Mouse (Mus musculus): ENCODE measurements around the gene Gm10801. TPM values are rescaled to one million over a fixed set of nuclear protein-coding genes. Genes with fewer than 3 reads are reported as not detected.
"Not testable (repeated sequence)": the region's sequence is repeated elsewhere in the genome, so short reads cannot be mapped to it uniquely, and the experiment has no call there.

The Gm10801 gene
- not detected for total RNA-seq (2021)
- long read RNA-seq, experiment 1: 0 reads
- long read RNA-seq, experiment 2: 0 reads

DNA sequence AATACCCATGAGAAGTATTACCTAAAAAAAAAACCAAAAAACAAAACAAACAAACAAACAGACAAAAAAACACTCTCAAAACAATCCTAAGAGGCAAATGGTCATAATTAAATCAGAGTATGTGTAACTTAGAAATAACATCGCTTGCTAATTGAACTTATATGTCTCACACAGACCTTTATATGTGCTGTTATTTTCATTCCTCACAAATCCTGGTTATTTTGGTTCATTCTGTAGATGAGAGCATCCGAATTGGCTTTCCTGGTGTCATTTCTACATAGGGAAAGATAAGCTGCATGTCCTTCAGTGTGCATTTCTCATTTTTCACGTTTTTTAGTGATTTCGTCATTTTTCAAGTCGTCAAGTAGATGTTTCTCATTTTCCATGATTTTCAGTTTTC, at the start of gene Gm10801:
Gm10801 (plus strand) TSS at position 301 of the 400 bp plus-strand sequence.
- DNase-seq: not testable (repeated sequence)

DNA sequence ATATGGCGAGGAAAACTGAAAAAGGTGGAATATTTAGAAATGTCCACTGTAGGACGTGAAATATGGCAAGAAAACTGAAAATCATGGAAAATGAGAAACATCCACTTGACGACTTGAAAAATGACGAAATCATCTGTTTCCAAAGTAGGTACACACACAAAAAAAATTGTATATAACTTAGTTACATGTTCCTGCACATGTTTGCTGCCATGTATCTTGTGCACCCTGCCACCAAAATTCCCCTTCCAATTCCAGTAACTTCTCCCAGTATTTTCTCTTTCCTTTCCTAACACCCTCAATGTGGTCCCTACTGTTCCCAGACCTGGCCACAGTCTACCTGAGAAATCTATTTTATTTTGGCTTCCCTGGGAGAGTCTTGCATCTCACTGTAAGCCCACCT, 5.2 kb downstream of the Gm10801 start, which contains the start of gene Gm10800:
Gm10800 (minus strand) TSS at position 101 of the 400 bp plus-strand sequence.
- not testable (repeated sequence) for DNase-seq

DNA sequence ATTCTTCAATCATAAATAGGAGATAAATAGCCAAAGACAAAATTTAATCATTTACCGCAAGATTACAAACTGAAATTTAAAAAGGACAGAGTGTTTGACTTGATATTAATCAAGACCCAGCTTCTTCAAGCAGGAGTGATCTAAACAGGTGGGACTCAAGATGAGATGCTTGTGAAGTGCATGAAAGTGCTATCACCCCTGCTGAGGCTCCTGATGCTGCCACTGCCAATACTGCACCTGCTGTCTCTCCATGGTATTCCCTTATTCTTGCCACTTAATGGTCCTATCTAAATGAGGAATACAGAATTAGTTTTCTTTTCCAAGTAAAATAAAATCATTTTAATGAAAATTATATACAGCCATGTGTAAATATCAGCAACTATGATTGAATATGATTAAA, 35.5 kb downstream of the Gm10801 start:
- no peak for DNase-seq

Other genes with a start within 250 kb of the Gm10801 start
- gene Gm10800, start 5.1 kb downstream of the Gm10801 start, total RNA-seq (2021): 1 to 10 TPM; 1.4 to 1.6 TPM